Comparison of ENCODE assay signal across 18 mouse cellular contexts in genomic region chr6:137443089-137443488, GRCm38 (mm10).
DNase-seq lines count a peak whose midpoint lies in the region; ATAC-seq and TF ChIP-seq lines count a peak whose summit lies in the region.
"Had no signal": no experiment of that assay in that cellular context is flagged by ENCODE, and none has a peak within 500 bp of the region (broad histone marks: within the 10 kb centered on the region; RNA-seq: fewer than 3 reads in every experiment).

No protein-coding gene starts in this region.

- TF ChIP-seq CTCF in small intestine, adult 2 months (IDR thresholded peaks at IDR 0.05; ENCODE audit: extremely low read depth, insufficient read length, insufficient replicate concordance, low read depth, low read length), result no peak
- TF ChIP-seq CTCF in stomach, postnatal 0 days (IDR thresholded peaks at IDR 0.05; ENCODE audit: low read depth), result no peak

- H3K9ac ChIP-seq in stomach, embryonic 15.5 days, result no peak overlapping the region
- H3K9ac ChIP-seq in stomach, postnatal 0 days (ENCODE audit: low read length), result no peak overlapping the region
- H3K9ac ChIP-seq: embryonic facial prominence, embryonic 12.5 days; forebrain, embryonic 13.5 days; forebrain, embryonic 15.5 days had no signal

- no peaks in the 10 kb centered on the region for H3K36me3 ChIP-seq in small intestine, adult 2 months (ENCODE audit: control insufficient read depth, insufficient read depth, low read length)
- no peaks in the 10 kb centered on the region for H3K36me3 ChIP-seq in stomach, embryonic 15.5 days
- H3K36me3 ChIP-seq in stomach, postnatal 0 days (ENCODE audit: control insufficient read depth, insufficient read depth, low read length), result no peaks in the 10 kb centered on the region
- H3K36me3 ChIP-seq: embryonic facial prominence, embryonic 10.5 days; embryonic facial prominence, embryonic 12.5 days had no signal

- H3K4me2 ChIP-seq in stomach, embryonic 15.5 days, result no peak overlapping the region
- no peak overlapping the region for H3K4me2 ChIP-seq in stomach, postnatal 0 days (replicated peaks; ENCODE audit: low read depth)
- H3K4me2 ChIP-seq: embryonic facial prominence, embryonic 12.5 days; forebrain, embryonic 13.5 days; forebrain, embryonic 15.5 days had no signal

- TF ChIP-seq POLR2A in small intestine, adult 2 months (IDR thresholded peaks at IDR 0.05; ENCODE audit: low read depth, low read length), result no peak

- DNase-seq in stomach, postnatal 0 days (ENCODE audit: low spot score), result peak; percentile 75
- no peak for DNase-seq in frontal cortex, adult 2 months (ENCODE audit: extremely low spot score in 1 of 2, low spot score in 1 of 2)
- no peak for DNase-seq in left cerebral cortex, adult 18-20 months (ENCODE audit: low spot score in 2 of 2)
- no peak for DNase-seq in right cerebral cortex, postnatal 25 days
- DNase-seq: adrenal gland, adult 2 months; adrenal gland, postnatal 10 days; adrenal gland, postnatal 25 days; cerebellum, adult 11 months; cerebellum, adult 18-20 months; cerebellum, adult 8-10 months; cerebellum, adult 9-11 months; cerebellum, postnatal 14 days had no signal

- H3K4me3 ChIP-seq in small intestine, adult 2 months (ENCODE audit: low read depth, low read length), result no peak overlapping the region
- H3K4me3 ChIP-seq in stomach, embryonic 15.5 days (replicated peaks), result no peak overlapping the region
- H3K4me3 ChIP-seq in stomach, postnatal 0 days (ENCODE audit: low read depth, low read length), result no peak overlapping the region
- H3K4me3 ChIP-seq: embryonic facial prominence, embryonic 10.5 days; embryonic facial prominence, embryonic 12.5 days; forebrain, embryonic 13.5 days; forebrain, embryonic 15.5 days had no signal

- TF ChIP-seq EP300 in stomach, postnatal 0 days (optimal IDR thresholded peaks at IDR 0.05), result no peak

- H3K27me3 ChIP-seq in small intestine, adult 2 months (ENCODE audit: control insufficient read depth, insufficient read depth, low read length), result no peaks in the 10 kb centered on the region
- no peaks in the 10 kb centered on the region for H3K27me3 ChIP-seq in stomach, embryonic 15.5 days (replicated peaks)
- H3K27me3 ChIP-seq in stomach, postnatal 0 days (ENCODE audit: control insufficient read depth, insufficient read depth, low read length), result no peaks in the 10 kb centered on the region
- H3K27me3 ChIP-seq: embryonic facial prominence, embryonic 12.5 days had no signal

- peaks cover 26% of the 10 kb centered on the region; the same call in 1 of the 2 replicates for H3K4me1 ChIP-seq in small intestine, adult 2 months (ENCODE audit: control insufficient read depth, insufficient read depth, insufficient read length, low read length)
- H3K4me1 ChIP-seq in stomach, embryonic 15.5 days, result no peaks in the 10 kb centered on the region
- no peaks in the 10 kb centered on the region for H3K4me1 ChIP-seq in stomach, postnatal 0 days (replicated peaks; ENCODE audit: control insufficient read depth, insufficient read depth)

- H3K9me3 ChIP-seq in stomach, embryonic 15.5 days, result no peaks in the 10 kb centered on the region
- H3K9me3 ChIP-seq in stomach, postnatal 0 days (ENCODE audit: control insufficient read depth, low read length), result no peaks in the 10 kb centered on the region
- H3K9me3 ChIP-seq: embryonic facial prominence, embryonic 10.5 days; embryonic facial prominence, embryonic 12.5 days; forebrain, embryonic 13.5 days; forebrain, embryonic 15.5 days had no signal

- ATAC-seq in stomach, embryonic 15.5 days (ENCODE audit: insufficient read depth, low FRiP score, low read depth), result peak; percentile 61; the same call in 1 of the 2 replicates
- peak; percentile 93 for ATAC-seq in stomach, postnatal 0 days (ENCODE audit: low FRiP score, low TSS enrichment)
- ATAC-seq: forebrain, embryonic 13.5 days; forebrain, embryonic 15.5 days had no signal

- peak overlapping the region; percentile 37; the same call in 1 of the 2 replicates for H3K27ac ChIP-seq in small intestine, adult 2 months (ENCODE audit: insufficient read depth, low read depth, low read length)
- no peak overlapping the region for H3K27ac ChIP-seq in stomach, embryonic 15.5 days
- no peak overlapping the region for H3K27ac ChIP-seq in stomach, postnatal 0 days (replicated peaks)
- H3K27ac ChIP-seq: embryonic facial prominence, embryonic 10.5 days; embryonic facial prominence, embryonic 12.5 days; forebrain, embryonic 13.5 days; forebrain, embryonic 15.5 days had no signal

- WGBS in small intestine, adult 2 months, result 34% methylated on average over 12 of the region's 12 CpGs
- 75% methylated on average over 12 of the region's 12 CpGs for WGBS in stomach, embryonic 15.5 days
- 62% methylated on average over 12 of the region's 12 CpGs for WGBS in stomach, postnatal 0 days
